Mouse (Mus musculus) small intestine, adult 2 months (tissue): ENCODE results near the gene Zfp872.
A peak's percentile ranks its signal among the peaks of the same experiment; 100 is the strongest.

Experiments used
- CTCF ChIP-seq: fragments of 200-500 bp; IDR thresholded peaks from 2 replicates; pipeline ENCODE4 v1.5.1; 2012; ENCODE audit warnings: low read depth, mild to moderate bottlenecking, control low read depth, inconsistent platforms, low read length, moderate library complexity, mixed read lengths; ENCODE audit not compliant: insufficient replicate concordance, insufficient read length; ENCODE audit errors: extremely low read depth
- POLR2A ChIP-seq: fragments of 200-500 bp; IDR thresholded peaks from 2 replicates; pipeline ENCODE4 v1.6.1; 2012; ENCODE audit warnings: low read depth, mild to moderate bottlenecking, control low read depth, inconsistent platforms, low read length, moderate library complexity

GRCm38 (mm10) chr9:22138480-22138879 lies 49.4 kb upstream of the Zfp872 start:
- TF ChIP-seq POLR2A (no peak), CTCF (peak; percentile 72; the same call in 1 of the 2 replicates)
